Mouse (Mus musculus) kidney, adult 2 months (tissue): ENCODE results near the gene Arhgap45.

Experiments used
- CTCF ChIP-seq: fragments of 200-500 bp; conservative IDR thresholded peaks from 2 replicates; pipeline ENCODE4 v1.5.1; 2011; ENCODE audit warnings: low read depth, mild to moderate bottlenecking, control low read depth, low read length, moderate library complexity, mixed read lengths; ENCODE audit not compliant: insufficient read depth, insufficient read length
- POLR2A ChIP-seq: fragments of 200-500 bp; IDR thresholded peaks from one replicate; pipeline ENCODE4 v1.6.1; 2011; ENCODE audit warnings: low read depth, low read length, control low read depth

DNA sequence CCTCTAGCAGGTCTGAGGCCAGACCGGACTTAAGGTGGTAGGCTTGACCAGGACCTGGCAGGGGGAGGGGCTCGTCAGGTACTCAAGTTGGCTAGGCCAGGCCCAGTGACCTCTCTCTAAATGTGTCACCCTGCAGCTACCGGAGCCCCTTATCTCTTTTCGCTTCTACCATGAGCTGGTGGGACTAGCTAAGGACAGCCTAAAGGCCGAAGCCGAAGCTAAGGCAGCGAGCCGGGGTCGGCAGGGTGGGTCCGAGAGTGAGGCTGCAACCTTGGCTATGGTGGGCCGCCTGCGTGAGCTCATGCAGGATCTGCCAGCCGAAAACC, 12.0 kb downstream of the Arhgap45 start:
- TF ChIP-seq POLR2A, result no peak
- TF ChIP-seq CTCF, result no peak
